Mouse (Mus musculus) cortical plate, adult 2 months (tissue): ENCODE results near the gene Gm11444. TPM values are rescaled to one million over a fixed set of nuclear protein-coding genes. Genes with fewer than 3 reads are reported as not detected.

Source experiments
- H3K27ac ChIP-seq: fragments of 200-500 bp; 2 replicates; pipeline ENCODE4 v1.5.1; 2012; ENCODE audit warnings: low read length, control low read depth, inconsistent platforms; ENCODE audit not compliant: insufficient read depth
- H3K4me1 ChIP-seq: fragments of 200-500 bp; 2 replicates; pipeline ENCODE4 v1.6.1; 2011; ENCODE audit warnings: low read length; ENCODE audit not compliant: control insufficient read depth, insufficient read depth
- H3K4me3 ChIP-seq: fragments of 200-500 bp; 2 replicates; pipeline ENCODE4 v1.5.1; 2011; ENCODE audit warnings: mild to moderate bottlenecking, low read length, control low read depth; ENCODE audit not compliant: insufficient read depth
- CTCF ChIP-seq: fragments of 200-500 bp; IDR thresholded peaks from 2 replicates; pipeline ENCODE4 v1.5.1; 2011; ENCODE audit warnings: mild to moderate bottlenecking, control low read depth, low read length; ENCODE audit not compliant: insufficient read depth; ENCODE audit errors: extremely low read depth
- POLR2A ChIP-seq: fragments of 200-500 bp; IDR thresholded peaks from 2 replicates; pipeline ENCODE4 v1.6.1; 2011; ENCODE audit warnings: mild to moderate bottlenecking, low read length, control low read depth; ENCODE audit not compliant: insufficient read depth; ENCODE audit errors: extremely low read depth
- polyA plus RNA-seq: library from polyadenylated mRNA; depleted of rRNA; stranded (reverse); fragments of >200 nt; gene quantifications from 2 replicates; pipeline ENCODE4 v1.2.3, GENCODE M21; 2012

The Gm11444 gene
- polyA plus RNA-seq, 1 experiment, result not detected

DNA sequence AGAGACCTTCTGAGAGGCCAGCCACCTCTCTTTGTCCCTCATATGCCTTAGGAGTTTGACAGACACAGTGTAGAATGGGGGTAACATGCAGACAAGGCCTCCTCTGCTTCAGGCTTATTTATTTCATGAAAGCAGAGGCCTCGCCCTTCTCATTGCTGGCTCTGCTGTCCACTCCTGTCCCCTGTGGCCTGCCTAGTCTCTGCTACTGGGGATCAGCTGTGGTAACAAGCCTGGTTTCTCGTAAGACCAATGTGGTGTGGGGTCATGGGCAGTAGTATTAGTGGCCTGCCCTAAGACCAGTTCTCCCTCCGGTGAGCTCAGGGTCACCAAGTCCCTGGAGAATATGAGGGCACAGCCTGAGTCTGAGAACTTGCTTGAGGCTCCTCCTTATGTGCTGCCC, 29.2 kb downstream of the Gm11444 start:
- no peak overlapping the region for H3K4me3 ChIP-seq
- no peak for TF ChIP-seq POLR2A
- no peak overlapping the region for H3K27ac ChIP-seq
- H3K4me1 ChIP-seq, result no peaks in the 10 kb centered on the region

DNA sequence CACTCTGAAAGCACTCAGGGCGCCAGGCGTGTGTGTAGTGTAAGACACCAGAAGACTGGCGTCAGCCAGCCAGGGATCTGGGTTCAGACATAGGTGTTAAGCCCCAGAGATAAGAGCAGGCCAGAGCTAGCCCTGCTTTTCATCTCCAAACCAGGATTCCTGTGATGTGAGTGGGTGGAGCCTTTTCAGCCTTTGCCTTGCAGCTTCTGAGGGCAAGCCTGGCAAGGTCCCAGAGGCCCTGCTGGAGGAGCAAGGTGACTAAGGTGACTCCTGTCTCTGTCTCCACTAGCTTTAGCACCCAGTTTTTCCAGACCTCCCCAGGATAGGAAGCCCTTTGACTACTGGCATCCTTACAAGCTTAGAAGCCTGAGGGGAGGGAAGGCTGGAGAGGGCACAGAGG, 31.7 kb downstream of the Gm11444 start:
- no peak for TF ChIP-seq CTCF
- no peak for TF ChIP-seq POLR2A
- no peaks in the 10 kb centered on the region for H3K4me1 ChIP-seq
- H3K27ac ChIP-seq, result no peak overlapping the region
- H3K4me3 ChIP-seq, result no peak overlapping the region

DNA sequence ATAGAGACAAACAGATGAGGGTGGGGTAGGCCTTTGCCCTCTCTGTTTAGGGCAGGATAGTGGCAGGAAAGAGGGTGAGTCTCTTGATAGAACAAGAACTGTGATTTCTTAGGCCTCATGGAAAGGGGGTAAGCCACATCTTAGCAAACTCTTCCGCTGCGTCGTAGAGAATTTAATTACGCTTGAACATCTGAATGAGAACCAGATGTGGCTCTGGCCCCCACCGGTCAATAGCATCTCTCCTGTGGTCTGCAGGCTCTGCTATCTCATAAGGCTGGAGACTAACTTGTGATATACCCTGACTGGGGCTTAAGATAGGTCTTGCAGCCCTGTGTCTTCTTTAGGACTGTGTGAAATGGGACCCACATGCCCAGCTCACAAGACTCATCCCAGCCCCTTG, 33.7 kb downstream of the Gm11444 start:
- no peak overlapping the region for H3K4me3 ChIP-seq
- no peaks in the 10 kb centered on the region for H3K4me1 ChIP-seq
- TF ChIP-seq CTCF (no peak), POLR2A (no peak)
- no peak overlapping the region for H3K27ac ChIP-seq

DNA sequence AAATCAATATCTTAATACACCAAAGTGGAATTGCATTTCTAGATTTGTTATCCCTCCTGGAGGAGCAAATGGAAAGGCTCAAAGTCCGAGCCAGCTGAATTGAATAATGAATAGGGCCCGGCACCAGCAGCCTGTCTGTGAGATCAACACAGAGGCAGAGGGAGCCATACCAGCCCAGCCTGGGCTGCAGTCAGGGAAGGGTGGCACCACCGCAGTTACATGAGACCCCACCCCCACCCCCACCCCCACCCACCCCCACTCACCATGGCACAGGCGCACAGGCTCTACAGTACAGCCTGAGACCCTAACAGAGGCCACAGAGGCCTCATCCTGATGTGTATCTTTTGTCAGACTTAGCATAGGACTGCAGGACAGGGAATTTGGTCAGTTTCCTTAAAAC, 35.5 kb downstream of the Gm11444 start:
- TF ChIP-seq CTCF (no peak), POLR2A (no peak)
- Histone ChIP-seq H3K4me3 (no peak overlapping the region), H3K27ac (no peak overlapping the region), H3K4me1 (no peaks in the 10 kb centered on the region)

DNA sequence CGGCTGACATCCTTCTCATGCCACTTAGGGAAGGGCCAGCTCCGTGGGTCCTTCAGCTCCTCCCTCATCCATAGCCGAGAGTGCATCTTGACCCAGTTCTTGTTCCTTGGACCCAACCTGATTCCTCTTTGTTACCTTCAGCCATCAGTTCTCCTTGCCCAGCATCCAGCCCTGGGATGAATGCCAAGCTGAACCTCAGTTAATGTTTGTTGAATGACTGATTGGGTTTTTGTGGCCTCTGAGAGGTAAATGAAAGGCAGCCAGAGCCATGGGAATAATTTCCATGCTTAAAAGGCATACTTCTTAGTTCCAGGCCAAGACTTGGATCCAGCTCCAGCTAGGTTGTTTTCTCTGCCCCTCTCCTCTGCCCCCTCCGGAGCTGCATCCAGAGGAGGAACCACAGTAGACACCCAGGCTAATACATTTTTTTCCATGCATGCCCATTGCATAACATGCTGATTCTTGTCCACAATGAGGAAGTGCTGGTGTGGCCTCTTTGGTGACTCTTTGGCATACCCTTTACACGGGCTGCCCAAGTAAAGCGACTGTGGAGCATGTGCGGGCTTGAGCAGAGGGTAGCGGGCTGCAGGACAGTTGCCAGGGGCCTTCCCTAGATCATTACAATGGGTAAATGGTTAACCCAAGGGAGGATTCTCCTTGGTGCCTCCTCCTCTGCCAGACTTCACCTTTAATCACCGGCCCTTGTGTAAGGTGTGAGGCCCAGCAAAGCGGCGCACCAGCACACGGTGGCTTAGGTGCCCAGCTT, 37.7 kb downstream of the Gm11444 start:
- Histone ChIP-seq H3K4me3 (no peak overlapping the region), H3K27ac (no peak overlapping the region), H3K4me1 (no peaks in the 10 kb centered on the region)
- no peak for TF ChIP-seq POLR2A
- TF ChIP-seq CTCF, result no peak

DNA sequence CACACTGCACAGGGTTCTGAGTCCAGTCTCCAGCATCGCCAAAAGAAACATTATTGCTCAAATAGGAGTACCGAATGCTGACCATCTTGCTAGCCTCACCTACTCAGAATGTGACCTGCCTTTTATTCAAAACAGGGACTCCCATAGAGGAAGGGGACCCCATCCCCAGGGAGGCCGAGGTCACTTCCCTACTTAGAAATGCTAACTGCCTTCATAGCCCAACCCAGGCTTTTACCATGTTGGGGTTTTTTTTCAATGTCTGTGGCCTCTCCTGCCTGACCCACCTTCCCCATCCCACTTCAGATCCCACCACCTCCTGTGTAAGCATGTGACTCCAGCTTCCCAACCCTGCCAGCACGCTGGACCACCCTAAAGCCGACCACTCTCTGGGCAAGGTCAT, 38.5 kb downstream of the Gm11444 start:
- no peaks in the 10 kb centered on the region for H3K4me1 ChIP-seq
- no peak overlapping the region for H3K4me3 ChIP-seq
- no peak for TF ChIP-seq CTCF
- H3K27ac ChIP-seq, result no peak overlapping the region

DNA sequence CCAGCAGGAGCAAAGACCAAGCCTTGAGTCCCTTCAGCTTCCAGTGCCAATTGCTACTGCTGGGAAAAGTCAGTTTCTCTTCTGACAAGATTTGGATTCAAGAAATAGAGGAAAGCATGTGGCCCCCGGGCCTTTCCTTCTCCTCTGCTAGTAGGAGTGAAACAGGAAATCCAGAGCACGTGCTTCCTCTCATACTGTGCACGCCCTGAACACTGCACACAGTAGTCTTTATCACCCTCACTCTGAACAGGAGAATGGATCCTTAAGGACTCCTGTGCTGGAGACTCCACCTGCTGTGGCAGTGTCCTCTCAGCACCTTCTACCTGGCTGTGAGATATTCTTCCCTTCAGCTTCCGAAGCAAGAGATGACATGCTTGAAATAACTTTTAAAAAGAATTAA, 38.9 kb downstream of the Gm11444 start:
- no peak overlapping the region for H3K4me3 ChIP-seq
- no peaks in the 10 kb centered on the region for H3K4me1 ChIP-seq
- no peak for TF ChIP-seq POLR2A
- TF ChIP-seq CTCF, result no peak
- no peak overlapping the region for H3K27ac ChIP-seq

DNA sequence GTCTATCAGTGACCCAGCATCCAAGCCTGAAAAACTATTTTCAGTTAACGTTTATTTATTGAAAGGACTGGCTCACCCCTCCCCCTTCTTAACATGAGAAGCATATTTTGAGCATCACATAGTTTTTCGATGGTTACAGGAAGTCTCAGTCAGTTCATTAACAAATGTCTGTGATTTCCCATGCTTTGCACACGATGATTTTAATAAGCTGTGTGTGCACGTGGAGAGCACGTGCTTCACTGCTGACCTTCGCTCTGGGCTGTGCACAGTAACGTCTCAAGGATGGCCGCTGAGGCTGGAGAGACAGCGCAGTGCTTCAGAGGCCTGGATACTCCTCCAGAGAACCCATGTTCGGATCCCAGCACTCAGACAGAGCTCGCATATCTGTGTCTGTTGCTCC, 42.8 kb downstream of the Gm11444 start:
- no peak for TF ChIP-seq CTCF
- TF ChIP-seq POLR2A, result no peak

DNA sequence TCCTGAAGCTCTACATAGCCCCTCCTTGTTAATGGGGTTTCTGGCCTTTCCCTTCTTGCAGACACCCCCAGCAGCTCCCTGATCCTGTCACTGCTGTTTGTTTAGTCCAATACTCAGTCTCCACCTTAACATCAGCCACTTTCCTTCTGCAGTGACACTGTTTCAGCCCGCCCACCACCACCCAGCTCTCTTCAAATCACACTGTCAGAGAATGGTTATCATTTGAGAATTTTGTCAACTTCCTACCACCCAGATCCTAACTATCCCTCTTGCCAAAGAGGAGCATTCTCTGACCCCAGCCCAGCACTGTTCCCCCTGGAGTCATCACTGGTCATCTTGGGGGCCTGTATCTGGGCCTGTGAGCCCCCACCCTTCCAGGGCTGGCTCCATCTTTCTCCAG, 44.4 kb downstream of the Gm11444 start:
- no peak for TF ChIP-seq POLR2A
- TF ChIP-seq CTCF, result no peak
- H3K4me1 ChIP-seq, result no peaks in the 10 kb centered on the region
- no peak overlapping the region for H3K27ac ChIP-seq
- no peak overlapping the region for H3K4me3 ChIP-seq

More for the DNA sequence above, 42.8 kb downstream of the Gm11444 start:
- H3K4me1 ChIP-seq, result no peaks in the 10 kb centered on the region
- H3K4me3 ChIP-seq, result no peak overlapping the region
- no peak overlapping the region for H3K27ac ChIP-seq

DNA sequence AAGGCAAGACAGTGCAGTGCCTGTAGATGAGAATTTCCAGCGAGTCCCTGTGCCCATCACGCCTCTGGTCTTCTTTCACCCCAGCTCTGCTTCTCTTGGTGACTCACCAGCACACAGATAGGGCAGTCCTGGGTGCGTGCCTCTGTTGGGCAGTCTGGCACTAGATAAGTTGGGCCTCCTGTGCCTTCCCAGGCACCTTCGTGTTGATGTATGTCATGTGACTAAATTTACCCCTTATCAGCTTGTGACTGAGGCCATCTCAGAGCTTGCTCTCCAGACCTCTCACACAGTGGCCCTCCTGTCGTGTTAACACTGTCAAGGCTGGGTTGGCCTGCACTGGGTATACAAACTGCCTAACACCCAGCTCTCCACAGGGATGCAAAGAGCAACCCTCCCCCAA, 46.1 kb downstream of the Gm11444 start:
- TF ChIP-seq CTCF, result no peak
- no peak for TF ChIP-seq POLR2A
- Histone ChIP-seq H3K27ac (no peak overlapping the region), H3K4me3 (no peak overlapping the region), H3K4me1 (no peaks in the 10 kb centered on the region)

DNA sequence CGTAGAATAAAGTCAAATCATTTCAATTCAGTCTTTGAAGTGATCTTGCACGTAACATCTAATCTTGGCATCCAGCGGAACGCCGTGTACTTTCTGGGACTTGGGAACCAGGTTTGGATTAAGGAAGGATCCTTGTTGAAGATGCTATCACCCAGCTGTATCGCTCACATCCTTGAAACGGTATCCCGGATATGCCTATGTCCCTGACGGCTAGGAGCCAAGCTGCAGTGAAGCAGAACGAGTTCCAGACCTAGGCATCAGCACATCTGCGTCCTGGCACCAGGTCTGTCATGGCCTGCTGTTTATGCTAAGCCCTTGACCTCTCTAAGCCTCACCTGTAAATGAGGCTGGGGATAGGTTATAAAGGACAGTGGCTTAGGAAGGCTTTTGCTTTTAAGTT, 49.8 kb downstream of the Gm11444 start:
- no peak overlapping the region for H3K4me3 ChIP-seq
- no peaks in the 10 kb centered on the region for H3K4me1 ChIP-seq
- no peak for TF ChIP-seq CTCF
- no peak for TF ChIP-seq POLR2A
- H3K27ac ChIP-seq, result no peak overlapping the region

DNA sequence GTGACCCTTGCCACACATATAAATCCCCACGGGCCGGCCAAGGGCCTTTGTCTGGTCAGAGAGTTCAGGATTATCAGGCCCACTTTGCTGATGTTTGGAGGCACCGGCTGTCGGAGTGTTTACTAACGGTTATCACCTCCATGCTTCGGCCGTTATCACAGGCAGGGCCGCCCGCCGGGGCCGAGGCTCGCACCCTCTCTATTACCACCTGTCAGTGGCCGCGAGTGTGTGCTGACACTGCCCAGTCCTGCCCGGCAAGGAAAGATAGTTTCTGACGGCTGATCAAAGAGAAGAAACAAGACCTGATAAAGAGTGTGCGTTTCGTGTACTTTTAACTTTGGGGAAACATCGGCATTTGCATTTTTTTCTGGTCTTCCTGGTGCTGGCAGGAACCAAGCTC, 50.3 kb downstream of the Gm11444 start:
- Histone ChIP-seq H3K4me1 (no peaks in the 10 kb centered on the region), H3K27ac (no peak overlapping the region), H3K4me3 (no peak overlapping the region)
- TF ChIP-seq POLR2A, result no peak
- no peak for TF ChIP-seq CTCF
